Mouse (Mus musculus) erythroblast, embryonic 14.5 days (primary cell): ENCODE results near the gene Hist1h2bk.

Source experiments
- GATA1 ChIP-seq: IDR thresholded peaks from 2 replicates; pipeline ENCODE4 v1.6.1; 2012; ENCODE audit warnings: low read length, inconsistent platforms, mixed read lengths
- TAL1 ChIP-seq: IDR thresholded peaks from 3 replicates; pipeline ENCODE4 v1.6.1; 2012; ENCODE audit warnings: low read length, inconsistent platforms, mixed read lengths

GRCm38 (mm10) chr13:22049737-22050440, 14.2 kb downstream of the Hist1h2bk start:
- TF ChIP-seq GATA1 (no peak), TAL1 (no peak)
